Mouse (Mus musculus) CH12.LX (cell line): ENCODE results near the gene Plekhb2. TPM values are rescaled to one million over a fixed set of nuclear protein-coding genes. Genes with fewer than 3 reads are reported as not detected.

Experiments
- DNase-seq: peaks from one replicate; pipeline ENCODE4 v3.0.0-alpha.2; 2013; ENCODE audit errors: extremely low read depth
- H3K27ac ChIP-seq: 2 replicates; pipeline ENCODE4 v1.5.1; 2012; ENCODE audit warnings: low read depth, mild to moderate bottlenecking, control low read depth, moderate library complexity; ENCODE audit not compliant: insufficient read depth
- H3K27me3 ChIP-seq: replicated peaks from 2 replicates; pipeline ENCODE3; 2012; ENCODE audit warnings: inconsistent platforms
- H3K36me3 ChIP-seq, 2 experiments: replicated peaks in 1 of 2; 2 replicates each; pipeline versions ENCODE3 to v1.6.1; 2012; ENCODE audit warnings: inconsistent platforms in 1 of 2, low read length in 1 of 2, mild to moderate bottlenecking in 1 of 2, mixed read lengths in 1 of 2, moderate library complexity in 1 of 2; ENCODE audit not compliant: control insufficient read depth in 1 of 2, insufficient read depth in 1 of 2
- H3K4me1 ChIP-seq, 2 experiments: 2 replicates each; pipeline ENCODE4 v1.6.1; 2012; ENCODE audit warnings: inconsistent platforms in 1 of 2, moderate library complexity in 1 of 2; ENCODE audit not compliant: insufficient read depth in 2 of 2, control insufficient read depth in 1 of 2
- H3K4me2 ChIP-seq: 2 replicates; pipeline ENCODE4 v1.6.1; 2012; ENCODE audit warnings: low read depth, mild to moderate bottlenecking, control low read depth; ENCODE audit not compliant: poor library complexity, insufficient read depth, severe bottlenecking
- H3K4me3 ChIP-seq, 3 experiments: fragments of 150-350 bp in 1 of 3; sonication (generic) in 1 of 3; replicated peaks in 1 of 3; 2 replicates each; pipeline versions ENCODE3 to v1.5.1; 2011 to 2012; ENCODE audit warnings: low read depth in 2 of 3, low read length in 2 of 3, mild to moderate bottlenecking in 2 of 3, moderate library complexity in 2 of 3, control low read depth in 1 of 3, improper control_type of control experiment in 1 of 3, inconsistent platforms in 1 of 3, mixed read lengths in 1 of 3; ENCODE audit not compliant: poor library complexity in 1 of 3
- H3K79me2 ChIP-seq: replicated peaks from 2 replicates; pipeline ENCODE4 v1.6.1; 2012; ENCODE audit warnings: mild to moderate bottlenecking, moderate library complexity; ENCODE audit not compliant: control insufficient read depth, poor library complexity, insufficient read depth, severe bottlenecking; ENCODE audit errors: extremely low read depth
- H3K9ac ChIP-seq: 2 replicates; pipeline ENCODE4 v1.6.1; 2012; ENCODE audit warnings: low read depth, mild to moderate bottlenecking, control low read depth, moderate library complexity; ENCODE audit not compliant: insufficient read depth
- H3K9me3 ChIP-seq: replicated peaks from 2 replicates; pipeline ENCODE3; 2012; ENCODE audit warnings: low read length, inconsistent platforms, mixed read lengths
- BHLHE40 ChIP-seq: IDR thresholded peaks from 2 replicates; pipeline ENCODE4 v1.6.1; 2011; ENCODE audit warnings: mild to moderate bottlenecking, low read depth, low read length, improper control_type of control experiment
- CHD2 ChIP-seq: IDR thresholded peaks from 2 replicates; pipeline ENCODE4 v1.6.1; 2011; ENCODE audit warnings: low read length, improper control_type of control experiment
- CTCF ChIP-seq, 2 experiments: IDR thresholded peaks in 1 of 2; conservative IDR thresholded peaks in 1 of 2; 2 replicates each; pipeline ENCODE4 v1.5.1; 2011 to 2012; ENCODE audit warnings: low read depth in 2 of 2, low read length in 2 of 2, improper control_type of control experiment in 1 of 2, inconsistent platforms in 1 of 2, mild to moderate bottlenecking in 1 of 2, moderate library complexity in 1 of 2
- GABPA ChIP-seq: IDR thresholded peaks from 2 replicates; pipeline ENCODE4 v1.6.1; 2012; ENCODE audit warnings: low read depth, low read length, improper control_type of control experiment, inconsistent platforms; ENCODE audit not compliant: insufficient replicate concordance
- HCFC1 ChIP-seq: IDR thresholded peaks from 2 replicates; pipeline ENCODE4 v1.6.1; 2012; ENCODE audit warnings: low read depth, mild to moderate bottlenecking, inconsistent platforms, low read length, improper control_type of control experiment
- IRF4 ChIP-seq: IDR thresholded peaks from 2 replicates; pipeline ENCODE4 v1.6.1; 2014; ENCODE audit warnings: low read depth, mild to moderate bottlenecking, inconsistent platforms, low read length, improper control_type of control experiment
- JUND ChIP-seq: conservative IDR thresholded peaks from 2 replicates; pipeline ENCODE4 v1.6.1; 2011; ENCODE audit warnings: low read depth, low read length, improper control_type of control experiment
- NELFE ChIP-seq: IDR thresholded peaks from 2 replicates; pipeline ENCODE4 v1.6.1; 2011; ENCODE audit warnings: low read depth, low read length, improper control_type of control experiment
- RAD21 ChIP-seq: IDR thresholded peaks from 2 replicates; pipeline ENCODE4 v1.6.1; 2011; ENCODE audit warnings: low read depth, mild to moderate bottlenecking, low read length, improper control_type of control experiment, moderate library complexity
- RCOR1 ChIP-seq: conservative IDR thresholded peaks from 2 replicates; pipeline ENCODE4 v1.6.1; 2012; ENCODE audit warnings: low read depth, mild to moderate bottlenecking, inconsistent platforms, low read length, improper control_type of control experiment
- TBP ChIP-seq: conservative IDR thresholded peaks from 2 replicates; pipeline ENCODE4 v1.6.1; 2011; ENCODE audit warnings: low read depth, low read length, improper control_type of control experiment
- TCF12 ChIP-seq: IDR thresholded peaks from 2 replicates; pipeline ENCODE4 v1.6.1; 2014; ENCODE audit warnings: low read depth, mild to moderate bottlenecking, inconsistent platforms, low read length, improper control_type of control experiment
- UBTF ChIP-seq: IDR thresholded peaks from 2 replicates; pipeline ENCODE4 v1.6.1; 2012; ENCODE audit warnings: low read depth, mild to moderate bottlenecking, inconsistent platforms, low read length, improper control_type of control experiment, moderate library complexity
- ZC3H11A ChIP-seq: IDR thresholded peaks from 2 replicates; pipeline ENCODE4 v1.6.1; 2012; ENCODE audit warnings: low read depth, mild to moderate bottlenecking, inconsistent platforms, low read length, improper control_type of control experiment
- ZNF384 ChIP-seq: IDR thresholded peaks from 2 replicates; pipeline ENCODE4 v1.6.1; 2012; ENCODE audit warnings: low read depth, low read length, improper control_type of control experiment, inconsistent platforms
- dilution Hi-C: fragments of 300-500 bp; cut with MboI; formaldehyde crosslinking; loops from 2 replicates; pipeline ENCODE4 v1.14.3; 2020; ENCODE audit warnings: low sequenced_read_pairs; ENCODE audit not compliant: extremely low pct_unique_long_range_greater_than_20kb, extremely low pct_ligation_motif_present
- in situ Hi-C: fragments of 300-500 bp; cut with MboI; formaldehyde crosslinking; loops from 3 replicates; pipeline ENCODE4 v1.14.3; 2019; ENCODE audit warnings: low sequenced_read_pairs, low pct_ligation_motif_present, low pct_unique_long_range_greater_than_20kb, mixed read lengths
- polyA plus RNA-seq: library from polyadenylated mRNA; unstranded; fragments of >175 nt; gene quantifications from 2 replicates; pipeline ENCODE4 v1.2.1, GENCODE M21; 2012; ENCODE audit warnings: low read depth; ENCODE audit not compliant: insufficient read length
- total RNA-seq, 2 experiments: library from RNA; depleted of rRNA; stranded (reverse); fragments of 300-350 nt in 1 of 2; fragments of >200 nt in 1 of 2; gene quantifications; 2 replicates each; pipeline ENCODE4 v1.2.3; 2012 to 2014

Gene Plekhb2
- total and polyA plus RNA-seq, 3 experiments: 21.0 to 44.8 (median 23.8) TPM

- dilution Hi-C loops: no loop called here
Measured at GRCm38 (mm10) chr1:34804863-34805262, 44.9 kb upstream of the Plekhb2 start.

GRCm38 (mm10) chr1:34805931-34806520 lies 43.8 kb upstream of the Plekhb2 start:
- no peaks in the 10 kb centered on the region for H3K9me3 ChIP-seq
- H3K27me3 ChIP-seq: no peaks in the 10 kb centered on the region
- no peak for DNase-seq
- dilution Hi-C loops: no loop called here
- in situ Hi-C loops: loop anchor here (10.0 kb wide), 1 partner anchor 59 kb away; no protein-coding TSS in a partner anchor
- H3K4me2 ChIP-seq: no peak overlapping the region
- peaks cover 32 to 81% of the 10 kb centered on the region in 2 experiments for H3K36me3 ChIP-seq
- peaks cover 6 to 19% of the 10 kb centered on the region in 2 experiments for H3K4me1 ChIP-seq
- TF ChIP-seq IRF4: no peak
- no peak overlapping the region for H3K27ac ChIP-seq
- no peak overlapping the region for H3K9ac ChIP-seq
- H3K79me2 ChIP-seq: no peaks in the 10 kb centered on the region
- no peak overlapping the region for H3K4me3 ChIP-seq

More at GRCm38 (mm10) chr1:34804863-34805262, 44.9 kb upstream of the Plekhb2 start:
- no peak for DNase-seq
- no peaks in the 10 kb centered on the region for H3K27me3 ChIP-seq
- TF ChIP-seq JUND: no peak
- no peak for TF ChIP-seq CHD2
- TF ChIP-seq ZNF384: no peak
- no peak for TF ChIP-seq BHLHE40
- no peak for TF ChIP-seq NELFE
- no peak for TF ChIP-seq ZC3H11A
- no peak for TF ChIP-seq TCF12
- TF ChIP-seq CTCF (conservative IDR thresholded peaks at IDR 0.05 in 1 of 2, IDR thresholded peaks at IDR 0.05 in 1 of 2; ENCODE audit: low read depth in 2 of 2, low read length in 2 of 2): no peak
- TF ChIP-seq RCOR1: no peak
- TF ChIP-seq UBTF: no peak
- TF ChIP-seq HCFC1: no peak
- TF ChIP-seq RAD21: no peak
- TF ChIP-seq GABPA: no peak
- no peak for TF ChIP-seq TBP
- H3K36me3 ChIP-seq: peaks cover 21 to 70% of the 10 kb centered on the region in 2 experiments
- H3K9ac ChIP-seq: no peak overlapping the region
- no peak overlapping the region for H3K4me2 ChIP-seq
- no peaks in the 10 kb centered on the region for H3K79me2 ChIP-seq
- in situ Hi-C loops: loop anchor here (10.0 kb wide), 1 partner anchor 60 kb away; no protein-coding TSS in a partner anchor
- H3K4me3 ChIP-seq: no peak overlapping the region
- no peaks in the 10 kb centered on the region for H3K9me3 ChIP-seq
- no peak overlapping the region for H3K27ac ChIP-seq
- H3K4me1 ChIP-seq: peaks cover 7 to 24% of the 10 kb centered on the region in 2 experiments
